Mouse (Mus musculus) testis, adult 2 months (tissue): ENCODE data around the gene Rnf38.

Source experiments
- CTCF ChIP-seq: fragments of 200-500 bp; IDR thresholded peaks from 2 replicates; pipeline ENCODE4 v1.5.1; 2012; ENCODE audit warnings: low read depth, mild to moderate bottlenecking, inconsistent platforms, low read length, moderate library complexity; ENCODE audit not compliant: control insufficient read depth, insufficient read depth, insufficient replicate concordance
- POLR2A ChIP-seq: fragments of 200-500 bp; IDR thresholded peaks from 2 replicates; pipeline ENCODE4 v1.6.1; 2012; ENCODE audit warnings: low read depth, mild to moderate bottlenecking, inconsistent platforms, low read length, moderate library complexity; ENCODE audit not compliant: control insufficient read depth

DNA sequence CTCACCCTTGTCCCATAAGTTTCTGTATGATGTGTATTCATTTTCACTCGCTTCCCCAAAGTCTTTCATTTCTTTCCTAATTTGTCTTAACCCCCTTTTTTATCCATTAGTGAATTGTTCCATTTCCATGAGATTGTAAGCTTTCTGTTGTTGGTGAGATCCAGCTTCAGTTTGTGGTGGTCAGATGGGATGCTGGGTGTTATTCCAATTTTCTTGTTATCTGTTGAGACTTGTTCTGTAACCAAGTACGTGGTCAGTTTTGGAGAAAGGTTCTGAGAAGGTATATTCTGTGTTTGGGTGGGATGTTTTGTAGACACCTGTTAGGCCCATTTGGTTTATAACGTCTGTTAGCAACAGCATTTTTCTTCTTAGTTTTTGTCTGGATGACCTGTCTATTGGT lies 148.0 kb downstream of the Rnf38 start:
- TF ChIP-seq POLR2A (no peak), CTCF (no peak)
